30 mouse cellular contexts compared by ENCODE assay signal in the genomic region with DNA sequence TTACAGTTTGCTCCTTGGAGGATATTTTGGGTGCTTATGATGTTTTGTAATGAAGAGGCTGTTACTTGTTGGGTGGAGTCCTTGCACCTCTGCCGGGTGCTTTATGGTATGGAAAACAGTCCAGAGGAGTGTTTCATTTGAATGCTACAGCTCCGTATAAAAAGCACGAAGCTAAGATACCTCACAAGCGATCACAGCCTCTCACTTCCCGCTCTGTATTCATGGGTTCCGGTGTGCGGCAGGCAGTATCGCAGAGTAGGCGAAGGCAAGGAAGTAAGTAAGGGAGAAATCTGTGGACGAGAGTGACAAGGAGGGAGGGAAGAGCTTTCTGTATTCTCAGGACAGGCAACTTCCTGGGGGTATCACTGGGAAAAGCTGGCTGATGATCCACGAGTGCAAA. TPM values are rescaled to one million over a fixed set of nuclear protein-coding genes. Genes with fewer than 3 reads are reported as not detected.
DNase-seq lines count a peak whose midpoint lies in the region; ATAC-seq and TF ChIP-seq lines count a peak whose summit lies in the region.
"Had no signal": no experiment of that assay in that cellular context is flagged by ENCODE, and none has a peak within 500 bp of the region (broad histone marks: within the 10 kb centered on the region; RNA-seq: fewer than 3 reads in every experiment).

No protein-coding gene starts in this region.

- no peaks in the 10 kb centered on the region for H3K9me3 ChIP-seq in ES-E14 (ENCODE audit: control insufficient read depth, insufficient read depth, low read depth, low read length)
- no peaks in the 10 kb centered on the region for H3K9me3 ChIP-seq in forebrain, embryonic 15.5 days
- H3K9me3 ChIP-seq: embryonic facial prominence, embryonic 13.5 days; embryonic facial prominence, embryonic 15.5 days; forebrain, embryonic 10.5 days; forebrain, embryonic 12.5 days; G1E had no signal

- H3K4me1 ChIP-seq in ES-E14 (ENCODE audit: control insufficient read depth in 2 of 2, insufficient read depth in 2 of 2, low read length in 2 of 2, poor library complexity in 1 of 2): no peaks in the 10 kb centered on the region
- H3K4me1 ChIP-seq in olfactory bulb, adult 2 months (ENCODE audit: control insufficient read depth, insufficient read depth, low read length): peaks cover 6% of the 10 kb centered on the region
- H3K4me1 ChIP-seq in forebrain, embryonic 15.5 days: peaks cover 5% of the 10 kb centered on the region; the same call in 1 of the 2 replicates
- H3K4me1 ChIP-seq: embryonic facial prominence, embryonic 15.5 days; forebrain, embryonic 10.5 days; forebrain, embryonic 12.5 days had no signal

- WGBS in olfactory bulb, adult 2 months: 47% methylated on average over 11 of the region's 11 CpGs
- WGBS in forebrain, embryonic 15.5 days: 86% methylated on average over 11 of the region's 11 CpGs

- no peaks in the 10 kb centered on the region for H3K27me3 ChIP-seq in forebrain, embryonic 15.5 days
- H3K27me3 ChIP-seq: embryonic facial prominence, embryonic 13.5 days; embryonic facial prominence, embryonic 15.5 days; forebrain, embryonic 12.5 days had no signal

- DNase-seq in heart, adult 11 months: peak; percentile 30
- no peak for DNase-seq in heart, adult 9 months (ENCODE audit: low spot score in 2 of 2)
- no peak for DNase-seq in ES-E14 (ENCODE audit: low read depth, low spot score)
- DNase-seq in brain, adult 2 months (ENCODE audit: low read depth, low spot score): peak; percentile 35
- no peak for DNase-seq in adrenal gland, adult 2 months
- DNase-seq: adrenal gland, postnatal 10 days; adrenal gland, postnatal 25 days; cerebellum, adult 11-12 months; cerebellum, adult 2 months; cerebellum, adult 9-10 months; cerebellum, postnatal 10 days; cerebellum, postnatal 25 days; embryo, embryonic 11 days; forebrain, postnatal 0 days had no signal

- H3K4me2 ChIP-seq in forebrain, embryonic 15.5 days (replicated peaks): no peak overlapping the region
- H3K4me2 ChIP-seq: embryonic facial prominence, embryonic 13.5 days; embryonic facial prominence, embryonic 15.5 days; forebrain, embryonic 12.5 days had no signal

- TF ChIP-seq POLR2A in olfactory bulb, adult 2 months (IDR thresholded peaks at IDR 0.05; ENCODE audit: insufficient read depth, low read depth, low read length): no peak

- H3K36me3 ChIP-seq in ES-E14 (ENCODE audit: control insufficient read depth, insufficient read depth, low read length, poor library complexity, severe bottlenecking): no peaks in the 10 kb centered on the region
- H3K36me3 ChIP-seq in forebrain, embryonic 15.5 days: no peaks in the 10 kb centered on the region
- H3K36me3 ChIP-seq: embryonic facial prominence, embryonic 13.5 days; embryonic facial prominence, embryonic 15.5 days; forebrain, embryonic 10.5 days; forebrain, embryonic 12.5 days; G1E had no signal

- TF ChIP-seq CTCF in olfactory bulb, adult 2 months (IDR thresholded peaks at IDR 0.05; ENCODE audit: insufficient read depth, low read depth, low read length): no peak

- no peak overlapping the region for H3K9ac ChIP-seq in ES-E14 (ENCODE audit: insufficient read depth, low read depth, low read length, poor library complexity, severe bottlenecking)
- H3K9ac ChIP-seq in forebrain, embryonic 15.5 days (replicated peaks): no peak overlapping the region
- H3K9ac ChIP-seq: embryonic facial prominence, embryonic 13.5 days; embryonic facial prominence, embryonic 15.5 days; forebrain, embryonic 12.5 days; forebrain, postnatal 0 days had no signal

- no peak overlapping the region for H3K4me3 ChIP-seq in ES-E14 (ENCODE audit: insufficient read depth in 1 of 2, low read depth in 1 of 2, low read length in 2 of 2, poor library complexity in 1 of 2, severe bottlenecking in 1 of 2)
- peak overlapping the region; percentile 29; the same call in 1 of the 2 replicates for H3K4me3 ChIP-seq in olfactory bulb, adult 2 months (ENCODE audit: insufficient read depth, low read depth, low read length)
- H3K4me3 ChIP-seq in forebrain, embryonic 15.5 days: no peak overlapping the region
- H3K4me3 ChIP-seq: embryonic facial prominence, embryonic 13.5 days; embryonic facial prominence, embryonic 15.5 days; erythroblast, embryonic 14.5 days; forebrain, embryonic 10.5 days; forebrain, embryonic 12.5 days had no signal

- ATAC-seq in forebrain, embryonic 15.5 days (replicated peaks): no peak
- ATAC-seq: activated CD4-positive, CD25-positive, alpha-beta regulatory T cell, adult 4 months; forebrain, embryonic 14.5 days; forebrain, postnatal 0 days; Patski had no signal

- H3K27ac ChIP-seq in ES-E14 (ENCODE audit: insufficient read depth, low read depth, low read length, poor library complexity, severe bottlenecking): 0 out of 2 replicates have a peak overlapping the region, but pooled peaks have one; percentile 19
- H3K27ac ChIP-seq in olfactory bulb, adult 2 months (ENCODE audit: insufficient read depth, low read depth, low read length): peak overlapping the region; percentile 93
- no peak overlapping the region for H3K27ac ChIP-seq in forebrain, embryonic 15.5 days (replicated peaks)
- H3K27ac ChIP-seq: embryonic facial prominence, embryonic 13.5 days; embryonic facial prominence, embryonic 15.5 days; forebrain, embryonic 10.5 days; forebrain, embryonic 12.5 days had no signal

- in situ Hi-C loops in ES-E14 (cut with MboI; ENCODE audit: low sequenced_read_pairs in 2 of 2, unreplicated experiment in 2 of 2): no loop called here

TF ChIP-seq in ES-E14, 5 proteins besides CTCF, POLR2A, EP300 and RAD21:
- TF ChIP-seq MAFK (IDR thresholded peaks at IDR 0.05; ENCODE audit: insufficient read depth, low read depth, low read length) (no peak), CHD2 (IDR thresholded peaks at IDR 0.05; ENCODE audit: low read depth, low read length) (no peak), ZC3H11A (IDR thresholded peaks at IDR 0.05; ENCODE audit: borderline replicate concordance, low read depth, low read length) (no peak)

RNA-seq across cellular contexts. Expression of gene Gm10985, which starts 3.4 kb away (rescaled TPM):
- total RNA-seq in ES-E14 (2012; rRNA removed): not detected in 2 replicates
- not detected in 2 replicates for polyA plus RNA-seq in olfactory bulb, adult 2 months (2012; ENCODE audit: insufficient read depth, insufficient read length, low replicate concordance, missing spikeins)
- polyA plus RNA-seq in forebrain, embryonic 15.5 days (2015; fragmentation: Nextera tagmentation; extraction: Ambion mirVana): not detected in 2 replicates
- total RNA-seq in adrenal gland, adult 2 months (2021): not detected
- polyA plus RNA-seq in adrenal gland, adult 2 months (2012; rRNA removed): not detected in 2 replicates
- total RNA-seq: adrenal gland, adult 18-20 months; adrenal gland, postnatal 10 days; adrenal gland, postnatal 25 days; adrenal gland, postnatal 4 days; forebrain, postnatal 0 days; G1E had no signal
- polyA plus RNA-seq: activated CD4-positive, CD25-positive, alpha-beta regulatory T cell, adult 4 months; C2C12; cerebellum, adult 2 months; embryonic facial prominence, embryonic 11.5 days; embryonic facial prominence, embryonic 13.5 days; embryonic facial prominence, embryonic 15.5 days; erythroblast, embryonic 14.5 days; forebrain, embryonic 10.5 days; forebrain, embryonic 12.5 days; forebrain, embryonic 14.5 days; forebrain, postnatal 0 days; frontal cortex, adult 2 months; G1E; Patski had no signal

RNA-seq across cellular contexts. Expression of gene Ufm1, which starts 15.4 kb away (rescaled TPM):
- 30.0 and 47.2 TPM in 2 replicates for total RNA-seq in ES-E14 (2012; rRNA removed)
- not detected in 2 replicates for polyA plus RNA-seq in olfactory bulb, adult 2 months (2012; ENCODE audit: insufficient read depth, insufficient read length, low replicate concordance, missing spikeins)
- polyA plus RNA-seq in forebrain, embryonic 15.5 days (2015; fragmentation: Nextera tagmentation; extraction: Ambion mirVana): 108 and 114 TPM in 2 replicates
- 100 to 1,000 TPM in 1 of 2 experiments, 10 to 100 TPM in 1; 81.3 to 109 TPM for total RNA-seq in adrenal gland, adult 2 months (2021)
- polyA plus RNA-seq in adrenal gland, adult 2 months (2012; rRNA removed): 1.8 and 2.4 TPM in 2 replicates

Comparison
In these comparisons a context has a peak if more than half of its experiments do, and no peak if none do; other contexts are left out.
1. DNase-seq: peak in heart, adult 11 months (single experiment) and brain, adult 2 months (single experiment); none in heart, adult 9 months (0 of 2), ES-E14 (single experiment) and adrenal gland, adult 2 months (single experiment).